Mouse (Mus musculus): ENCODE results near the gene Fbll1.
"Not testable (repeated sequence)": the region's sequence is repeated elsewhere in the genome, so short reads cannot be mapped to it uniquely, and the experiment has no call there.

Fbll1 gene

DNA sequence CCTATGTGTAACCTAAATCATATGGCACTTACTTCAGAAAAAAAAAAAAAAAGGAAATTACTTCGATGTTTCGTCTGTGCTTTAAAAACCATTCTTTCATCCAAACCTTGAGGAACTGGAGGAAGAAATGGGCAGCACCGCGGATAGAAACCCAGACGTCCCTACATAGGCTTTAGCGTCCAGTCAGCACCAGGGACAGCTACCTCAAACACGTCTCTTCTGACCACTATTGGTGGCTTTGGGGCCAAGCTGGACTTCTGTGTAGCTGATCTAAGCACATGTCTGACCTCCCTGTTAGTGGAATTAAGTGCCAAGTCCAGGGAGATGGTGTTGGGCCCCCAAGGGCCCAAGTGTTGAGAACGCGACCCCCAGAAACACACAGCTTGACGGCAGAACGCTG lies at the start of gene Fbll1:
Fbll1 (minus strand) TSS at position 11 of the 400 bp plus-strand sequence.
- peak; percentile 10 for DNase-seq (ENCODE audit: low spot score)

DNA sequence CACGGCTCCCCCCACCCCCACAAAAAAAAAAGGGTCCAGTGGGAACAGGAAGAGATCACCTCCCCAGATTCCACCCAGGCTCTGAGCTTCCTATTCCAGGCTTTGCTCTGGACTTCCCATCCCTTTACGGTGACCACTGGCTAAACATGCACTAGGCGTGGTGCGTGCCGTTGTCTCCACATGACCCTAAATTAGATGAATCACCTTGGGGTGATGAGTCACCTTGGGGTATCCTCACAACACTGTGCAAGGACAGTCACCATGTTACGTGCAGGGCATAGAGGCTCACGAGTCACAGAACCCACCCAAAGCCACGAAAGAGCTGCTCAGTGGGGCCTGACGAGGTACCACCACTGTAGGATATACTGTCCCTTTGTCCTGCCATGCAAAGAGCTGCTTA lies 45.6 kb upstream of the Fbll1 start:
- DNase-seq (ENCODE audit: low spot score) = no peak

DNA sequence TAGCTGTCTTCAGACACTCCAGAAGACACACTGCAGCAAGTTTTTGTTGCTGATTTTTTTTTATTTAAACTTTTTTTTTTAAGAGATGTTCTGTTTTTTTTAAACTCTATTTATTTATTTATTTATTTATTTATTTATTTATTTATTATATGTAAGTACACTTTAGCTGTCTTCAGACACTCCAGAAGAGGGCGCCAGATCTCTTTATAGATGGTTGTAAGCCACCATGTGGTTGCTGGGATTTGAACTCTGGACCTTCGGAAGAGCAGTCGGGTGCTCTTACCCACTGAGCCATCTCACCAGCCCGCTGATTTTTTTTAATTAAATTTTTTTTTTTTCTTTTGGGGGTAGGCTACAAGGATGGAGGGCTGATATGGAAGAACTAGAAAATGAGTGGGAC lies 43.9 kb upstream of the Fbll1 start:
- DNase-seq (ENCODE audit: low spot score) = not testable (repeated sequence)

DNA sequence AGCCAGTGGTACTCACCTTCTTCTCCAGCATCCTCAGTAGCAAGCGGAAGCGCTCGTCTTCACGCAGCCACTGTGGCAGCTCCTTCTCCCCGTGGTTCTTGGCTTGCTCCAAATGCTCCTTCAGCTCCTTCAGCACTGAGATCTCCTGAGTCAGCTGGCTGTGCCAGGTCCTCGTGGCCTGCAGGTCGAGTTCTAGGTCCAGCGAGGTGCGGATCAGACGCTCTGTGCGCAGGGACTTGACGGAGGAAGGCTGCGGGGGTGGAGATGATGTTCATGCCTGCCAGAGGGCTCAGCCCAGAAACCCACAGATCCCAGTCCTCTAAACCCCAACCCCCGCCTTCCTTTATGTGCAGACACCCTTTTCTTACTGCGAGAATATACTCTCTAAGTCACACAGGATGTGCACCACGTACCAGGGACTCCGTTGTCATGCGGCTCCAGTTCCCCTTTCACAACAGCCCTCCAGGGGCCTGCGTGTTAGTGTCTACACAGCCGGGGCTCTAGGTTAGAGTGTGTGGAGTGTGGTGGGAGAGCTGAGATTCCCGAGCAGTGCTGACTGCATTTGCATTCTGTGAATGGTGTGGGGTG lies 43.1 kb upstream of the Fbll1 start:
- no peak for DNase-seq (ENCODE audit: low spot score)

DNA sequence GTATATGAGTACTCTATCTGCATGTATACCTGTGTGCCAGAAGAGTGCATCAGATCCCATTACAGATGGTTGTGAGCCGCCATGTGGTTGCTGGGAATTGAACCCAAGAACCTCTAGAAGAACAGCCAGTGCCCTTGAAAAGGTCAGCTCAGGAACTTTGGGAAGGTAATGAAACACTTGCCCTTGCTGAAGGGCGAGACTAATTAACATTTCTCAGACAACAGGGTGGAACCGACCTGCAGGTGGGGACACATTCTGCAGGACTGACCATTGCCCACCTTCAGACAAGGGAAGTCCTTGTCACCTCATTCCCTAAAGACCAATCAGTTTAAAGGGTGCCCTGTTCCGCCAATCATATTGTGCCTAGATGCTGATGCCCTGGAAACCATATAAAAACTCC lies 42.1 kb upstream of the Fbll1 start:
- DNase-seq (ENCODE audit: low spot score) = not testable (repeated sequence)

DNA sequence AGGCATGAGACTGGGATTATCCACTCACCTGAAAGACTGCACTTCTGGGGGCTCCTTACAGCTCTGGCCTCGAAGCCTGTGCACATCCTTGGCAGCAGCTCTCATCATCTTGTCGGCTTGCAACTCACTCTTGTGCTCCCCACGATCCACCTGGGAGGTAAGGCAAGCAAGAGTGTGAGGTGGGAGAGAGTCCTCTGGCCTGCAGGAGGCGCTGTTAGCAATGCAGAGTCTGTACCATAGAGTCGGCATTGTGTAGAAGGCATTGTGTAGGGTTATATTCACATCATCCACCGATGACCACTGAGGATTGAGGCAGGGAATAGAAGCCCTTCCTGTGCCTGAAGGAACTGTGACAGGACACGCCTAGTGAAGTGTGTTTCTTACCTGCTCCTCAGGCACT lies 41.6 kb upstream of the Fbll1 start:
- DNase-seq (ENCODE audit: low spot score) = no peak

DNA sequence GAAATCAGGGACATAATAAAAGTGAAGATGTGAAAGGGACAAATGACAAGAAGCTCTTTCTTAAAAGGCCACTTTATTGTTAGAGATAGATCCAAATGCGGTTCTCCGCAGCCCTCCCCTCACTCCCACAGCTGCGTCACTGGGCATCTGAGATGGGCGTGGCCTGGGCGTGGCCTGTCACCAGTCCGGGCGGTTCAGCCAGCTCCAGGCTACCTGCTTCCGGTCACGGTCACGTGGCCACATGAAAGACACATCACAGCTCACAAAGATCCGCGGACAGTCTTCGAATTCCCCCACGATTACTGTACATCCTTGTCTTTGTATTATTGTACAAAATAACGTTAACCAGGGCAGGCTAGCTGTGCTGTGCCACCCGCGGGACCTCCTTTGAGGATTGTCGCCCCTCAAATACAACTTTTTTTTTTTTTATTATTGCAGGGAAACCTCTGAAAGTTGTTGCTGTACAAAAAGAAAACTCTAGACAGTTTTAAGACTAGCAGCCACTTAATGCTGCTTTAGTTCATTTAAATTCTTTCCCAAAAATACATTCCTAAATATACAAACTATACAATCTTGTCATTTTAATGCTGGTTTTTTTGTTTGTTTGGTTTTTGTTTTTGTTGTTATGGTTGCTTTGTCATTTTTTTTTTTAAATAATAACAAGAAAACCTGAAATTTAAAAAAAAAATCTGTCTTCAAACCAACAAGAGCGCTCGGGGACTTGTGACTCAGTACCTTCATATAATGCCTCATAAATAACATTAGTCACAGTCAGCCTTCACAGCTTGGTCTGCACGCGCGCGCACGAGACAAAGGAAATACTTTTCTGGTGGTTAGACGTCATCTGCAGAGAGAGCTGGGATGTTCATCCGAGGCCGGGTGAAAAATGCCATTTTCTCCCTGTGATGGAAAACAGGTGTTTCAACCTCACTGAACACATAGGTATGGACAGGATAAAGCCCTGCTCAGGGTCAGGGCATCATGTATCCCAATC lies 40.0 kb upstream of the Fbll1 start:
- peak; percentile 88 for DNase-seq (ENCODE audit: low spot score)

DNA sequence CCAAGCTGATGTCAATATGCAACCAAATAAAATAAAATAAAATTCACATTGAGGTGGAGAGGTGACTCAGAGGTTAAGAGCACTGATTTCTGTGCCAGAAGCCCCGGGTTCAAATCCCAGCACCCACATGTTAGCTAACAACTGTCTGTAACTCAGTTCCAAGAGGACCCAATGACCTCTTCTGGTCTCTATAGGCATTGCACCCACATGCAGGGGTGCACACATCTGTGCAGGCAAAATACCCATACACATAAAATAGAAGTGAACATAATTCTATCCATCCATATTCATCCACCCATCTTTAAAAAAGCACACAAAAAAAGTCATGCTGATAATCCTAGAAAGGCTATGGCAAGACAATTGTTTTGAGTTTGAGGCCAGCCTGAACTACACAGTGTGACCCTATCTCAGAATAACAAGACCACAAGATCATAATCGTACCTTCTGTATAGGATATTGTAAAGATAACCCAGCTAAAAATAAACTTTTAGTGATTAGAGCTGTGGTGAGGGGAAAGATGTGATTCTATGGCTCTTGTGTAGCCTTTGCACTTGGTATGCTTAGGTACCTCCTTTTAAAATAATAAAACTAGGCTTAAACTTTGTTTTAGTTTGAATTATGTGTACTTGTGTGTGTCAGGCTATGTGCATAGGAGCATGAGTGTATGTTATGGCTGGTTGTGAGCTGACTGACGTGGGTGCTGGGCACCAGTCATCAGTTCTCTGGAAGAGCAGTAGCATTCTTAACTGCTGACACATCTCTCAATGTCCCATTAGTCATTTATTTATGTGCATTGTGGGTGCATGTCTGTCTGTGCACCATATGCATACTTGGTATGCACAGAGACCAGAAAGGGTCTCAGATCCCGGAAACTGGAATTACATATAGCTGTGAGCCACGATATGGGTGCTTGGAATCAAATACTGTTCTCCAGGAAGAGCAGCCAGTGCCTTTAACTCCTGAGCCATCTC lies 38.8 kb upstream of the Fbll1 start:
- no peak for DNase-seq (ENCODE audit: low spot score)

DNA sequence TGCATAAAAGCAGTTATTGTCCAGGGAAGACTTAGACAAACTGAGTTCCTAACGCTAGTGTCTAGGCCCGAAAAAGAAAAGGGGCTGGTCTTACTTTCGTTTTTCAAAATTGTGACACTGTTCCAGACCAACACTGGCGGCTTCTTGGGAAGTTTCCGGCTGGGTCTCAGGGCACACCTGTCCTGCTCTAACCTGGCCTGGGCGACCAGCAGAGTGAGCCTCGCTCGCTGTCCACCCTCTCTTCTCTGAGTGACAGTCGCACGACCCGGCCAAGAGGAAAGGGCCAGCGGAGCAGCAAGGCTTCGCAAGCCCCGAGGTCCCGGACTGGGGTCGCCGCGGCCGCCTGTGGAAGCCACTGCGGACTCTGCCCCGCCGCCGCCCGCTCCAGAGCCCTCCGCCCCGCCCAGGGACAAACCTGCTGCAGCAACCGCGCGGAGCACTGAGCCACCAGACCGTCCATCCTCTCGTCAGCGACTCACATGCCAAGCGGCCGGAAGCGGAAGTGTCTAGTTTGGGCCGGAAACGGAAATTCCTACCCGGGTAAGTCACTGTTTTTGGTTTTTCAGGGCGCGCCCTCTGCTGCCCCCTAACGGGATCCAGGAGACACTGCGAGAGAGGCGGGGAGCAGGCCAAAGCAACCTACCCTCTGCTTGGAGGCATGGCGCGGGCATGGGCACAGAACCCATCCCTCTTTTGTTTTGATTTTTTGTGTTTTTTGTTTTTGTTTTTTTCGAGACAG lies 35.5 kb upstream of the Fbll1 start, which contains the start of gene Rars:
Rars (minus strand) TSS at position 485 of the 739 bp plus-strand sequence.
- DNase-seq (ENCODE audit: low spot score) = peak; percentile 82

DNA sequence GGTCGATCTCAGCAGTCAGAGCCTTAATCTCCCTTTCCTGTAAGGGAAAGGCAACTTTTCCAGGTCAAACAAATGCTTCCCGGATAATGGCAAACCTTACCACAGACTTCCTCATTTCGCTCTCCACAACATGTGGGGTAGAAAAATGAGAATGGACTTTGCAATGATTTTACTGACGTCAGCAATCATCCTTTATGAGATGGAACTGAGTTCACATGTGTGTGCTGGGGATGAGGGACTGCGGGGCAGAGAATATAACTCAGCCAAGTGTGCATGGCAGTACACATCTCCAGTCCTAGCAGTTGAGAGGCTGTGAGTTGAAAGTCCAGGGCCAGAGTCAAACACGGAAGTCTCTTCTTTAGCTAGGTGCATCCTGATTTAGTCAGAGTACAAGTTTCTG lies 34.6 kb upstream of the Fbll1 start:
- DNase-seq (ENCODE audit: low spot score) = no peak

DNA sequence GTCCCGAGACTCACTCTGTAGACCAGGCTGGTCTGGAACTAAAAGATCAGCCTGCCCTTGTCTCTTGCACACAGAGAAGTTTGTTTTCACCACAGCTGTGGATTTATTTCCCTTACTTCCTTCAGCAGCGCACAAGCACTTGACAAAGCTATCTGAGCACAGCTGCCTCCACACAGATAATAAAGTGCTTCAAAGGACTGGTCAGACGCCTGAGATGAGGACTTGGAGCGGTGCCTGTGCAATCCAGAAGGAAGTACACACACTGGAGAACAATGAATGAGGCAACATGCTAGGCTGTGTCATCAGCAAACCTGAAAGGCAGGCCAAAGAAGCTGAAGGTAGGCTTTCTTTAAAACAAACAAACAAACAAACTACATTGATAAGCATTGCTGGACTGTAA lies 33.5 kb upstream of the Fbll1 start:
- no peak for DNase-seq (ENCODE audit: low spot score)

DNA sequence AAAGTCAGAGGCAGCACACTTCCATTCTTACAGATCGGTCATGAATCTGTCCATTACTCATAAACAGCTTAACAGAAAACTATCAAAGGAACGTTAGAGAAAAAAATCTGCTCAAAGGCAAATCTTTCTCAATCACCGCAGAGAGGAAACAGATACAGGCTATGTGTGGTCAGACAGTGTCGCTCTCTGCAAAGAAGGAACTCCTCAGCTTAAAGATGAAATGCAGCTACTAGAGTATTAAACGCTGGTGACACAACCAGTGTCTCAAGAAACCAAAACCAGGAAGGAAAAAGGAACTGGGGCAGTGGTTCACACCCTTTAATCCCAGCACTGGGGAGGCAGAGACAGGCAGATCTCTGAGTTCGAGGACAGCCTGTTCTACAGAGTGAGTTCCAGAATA lies 29.0 kb upstream of the Fbll1 start:
- no peak for DNase-seq (ENCODE audit: low spot score)

DNA sequence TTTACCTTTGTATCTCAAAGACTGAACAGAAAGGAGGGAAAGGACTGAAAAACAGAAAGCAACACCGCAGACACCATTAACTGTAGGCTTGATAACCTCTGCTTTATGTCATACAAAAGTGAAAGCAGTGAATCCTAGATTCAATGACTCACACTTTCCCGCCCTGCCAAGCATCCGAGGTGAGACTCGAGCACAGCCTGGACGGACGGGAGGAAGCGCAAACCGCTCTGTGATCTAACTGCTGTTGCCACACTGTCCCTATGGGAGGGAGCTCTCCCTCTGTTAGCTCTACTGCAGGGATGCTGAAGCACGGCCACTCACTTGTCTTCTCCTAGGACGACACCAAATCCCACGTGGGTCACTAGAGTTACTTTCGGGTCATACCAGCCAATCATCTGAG lies 17.6 kb upstream of the Fbll1 start:
- DNase-seq (ENCODE audit: low spot score) = no peak

DNA sequence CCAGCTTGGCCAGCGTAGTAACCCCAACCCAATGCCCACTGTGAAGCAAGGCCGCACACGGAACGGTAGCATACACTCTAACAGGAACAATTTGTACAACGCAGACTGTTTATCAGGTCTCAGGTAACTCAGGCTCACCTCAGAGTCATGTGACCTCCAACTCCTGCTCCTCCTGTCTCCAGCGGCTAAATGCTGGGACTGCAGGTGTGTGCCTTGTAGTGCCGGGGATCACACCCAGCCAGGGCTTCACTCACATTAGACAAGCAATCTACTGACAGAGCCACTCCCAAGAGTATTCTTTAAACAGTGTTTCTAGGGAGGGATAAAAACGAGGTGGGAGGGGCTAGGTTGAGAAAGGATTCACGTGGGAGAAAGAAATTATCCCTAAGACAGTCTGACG lies 12.8 kb upstream of the Fbll1 start:
- no peak for DNase-seq (ENCODE audit: low spot score)

DNA sequence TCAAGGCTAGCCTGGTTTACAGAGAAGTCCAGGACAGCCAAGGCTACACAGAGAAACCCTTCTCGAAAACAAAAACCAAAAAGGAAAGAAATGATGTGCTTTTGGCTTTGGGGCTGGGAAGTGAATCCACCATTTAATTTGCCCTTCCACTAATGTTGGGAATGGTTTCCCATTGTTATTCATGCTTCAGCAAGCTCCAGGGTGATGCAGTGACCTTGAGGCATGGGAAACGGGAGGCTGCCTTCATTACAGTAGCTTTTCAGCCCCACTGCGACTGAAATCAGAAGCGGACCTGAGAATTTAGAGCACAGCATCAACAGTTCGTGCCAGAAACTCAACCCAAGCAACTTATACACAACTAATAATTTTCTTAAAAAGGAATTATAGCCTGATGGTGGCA lies 2.6 kb upstream of the Fbll1 start:
- no peak for DNase-seq (ENCODE audit: low spot score)

DNA sequence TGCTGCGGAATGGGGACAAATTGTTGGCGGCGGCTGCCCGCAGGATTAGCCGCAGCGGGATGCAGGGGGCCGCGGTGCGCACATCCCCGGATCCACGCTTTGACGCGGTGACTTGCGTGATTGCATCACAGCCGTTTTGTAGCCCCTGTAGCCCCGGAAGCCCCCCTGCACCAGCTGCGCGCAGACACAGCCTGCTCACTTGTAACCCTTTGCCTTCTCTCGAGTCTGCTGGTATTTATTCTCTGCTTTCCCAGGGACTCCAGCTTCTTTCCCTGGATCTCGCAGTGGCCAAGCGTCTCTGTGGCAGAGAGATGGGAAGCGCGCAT lies 226 bp downstream of the Fbll1 start:
- no peak for DNase-seq (ENCODE audit: low spot score)

DNA sequence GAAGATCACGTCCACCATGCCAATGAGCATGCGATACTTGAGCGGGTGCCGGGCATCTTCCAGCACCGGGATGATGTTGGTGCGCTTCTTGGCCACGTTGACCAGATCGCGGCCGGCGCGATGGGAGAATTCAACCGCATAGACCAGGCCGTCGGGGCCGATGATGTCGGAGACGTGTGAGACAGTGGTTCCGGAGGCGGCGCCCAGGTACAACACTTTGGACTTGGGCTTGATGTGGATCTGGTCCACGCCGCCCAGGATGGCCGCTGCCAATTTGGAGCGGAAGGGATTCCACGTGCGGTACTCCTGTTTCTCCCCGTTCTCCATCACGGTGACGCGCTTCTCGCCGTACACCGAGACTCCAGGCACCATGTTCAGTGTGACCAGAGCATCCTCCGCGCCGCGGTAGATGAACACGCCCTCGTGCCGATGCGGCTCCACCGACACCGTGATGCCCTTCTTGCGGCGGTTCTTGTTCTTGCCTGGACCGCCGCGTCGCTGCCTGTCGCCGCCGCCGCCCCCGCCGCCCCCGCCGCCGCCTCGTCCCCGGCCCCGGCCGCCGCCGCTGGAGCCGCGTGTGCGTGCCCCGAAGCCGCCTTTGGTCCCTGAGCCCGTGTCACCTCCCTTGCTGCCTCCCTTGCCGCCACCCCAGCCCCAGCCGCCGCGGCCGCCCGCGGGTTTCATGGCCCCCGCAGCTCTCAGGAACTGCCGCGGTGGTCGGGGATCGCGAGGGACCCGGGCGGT lies 761 bp downstream of the Fbll1 start:
- DNase-seq (ENCODE audit: low spot score) = no peak

DNA sequence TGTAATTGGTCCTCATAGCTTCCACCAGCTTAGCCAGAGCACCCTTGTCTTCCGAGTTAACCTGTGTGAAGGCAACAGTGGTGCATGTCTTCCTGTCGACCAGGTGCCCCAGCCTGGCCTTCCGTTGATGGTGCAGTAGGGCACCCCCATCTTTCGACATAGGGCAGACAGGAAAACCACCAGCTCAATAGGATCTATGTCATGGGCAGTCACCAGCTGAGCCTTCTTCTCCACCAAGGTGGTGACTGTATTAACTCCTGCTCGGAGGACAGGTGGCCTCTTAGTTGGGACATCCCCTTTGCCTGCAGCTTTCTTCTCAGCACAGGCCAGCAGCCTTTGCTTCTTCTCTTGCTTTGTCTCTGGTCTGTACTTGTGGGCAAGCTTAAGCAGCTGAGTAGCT lies 5.9 kb downstream of the Fbll1 start:
- DNase-seq (ENCODE audit: low spot score) = not testable (repeated sequence)

DNA sequence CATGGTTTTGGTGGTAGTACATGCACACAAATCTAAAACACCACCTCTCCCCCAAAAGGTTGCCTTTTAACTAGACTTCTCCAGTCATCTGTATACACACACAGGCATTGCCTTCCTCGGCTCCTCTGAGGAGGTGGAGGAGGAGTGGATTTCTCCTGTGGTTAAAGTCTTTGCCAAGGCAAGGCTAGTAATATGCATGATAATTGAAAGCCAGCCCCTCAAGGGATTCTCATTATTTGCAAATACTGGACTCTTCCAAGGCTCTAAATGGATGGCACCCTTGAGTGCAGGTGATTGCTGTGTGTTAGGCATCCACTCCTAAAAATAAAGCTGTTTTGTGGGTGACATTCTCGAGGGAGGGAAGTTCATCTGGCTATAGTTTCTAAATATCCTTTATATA lies 10.2 kb downstream of the Fbll1 start:
- no peak for DNase-seq (ENCODE audit: low spot score)

DNA sequence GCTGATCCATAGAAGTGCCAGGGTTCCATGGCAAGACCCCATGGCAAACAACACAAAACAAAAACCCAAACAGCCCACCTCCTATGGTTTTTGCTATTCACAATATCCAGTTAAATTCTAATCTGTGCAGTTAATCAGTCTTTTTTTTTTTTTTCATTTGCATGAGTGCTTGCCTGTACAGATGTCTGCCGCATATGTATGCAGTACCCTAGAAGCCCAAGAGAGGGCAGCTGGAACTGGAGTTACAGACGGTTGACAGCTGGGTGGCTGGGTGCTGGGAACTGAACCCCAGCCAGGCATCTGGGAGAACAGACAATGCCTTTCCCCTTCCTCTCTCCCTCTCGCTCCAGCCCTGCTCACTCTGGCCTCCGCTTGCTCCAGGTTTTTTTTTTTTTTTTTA lies 14.1 kb downstream of the Fbll1 start:
- DNase-seq (ENCODE audit: low spot score) = no peak

DNA sequence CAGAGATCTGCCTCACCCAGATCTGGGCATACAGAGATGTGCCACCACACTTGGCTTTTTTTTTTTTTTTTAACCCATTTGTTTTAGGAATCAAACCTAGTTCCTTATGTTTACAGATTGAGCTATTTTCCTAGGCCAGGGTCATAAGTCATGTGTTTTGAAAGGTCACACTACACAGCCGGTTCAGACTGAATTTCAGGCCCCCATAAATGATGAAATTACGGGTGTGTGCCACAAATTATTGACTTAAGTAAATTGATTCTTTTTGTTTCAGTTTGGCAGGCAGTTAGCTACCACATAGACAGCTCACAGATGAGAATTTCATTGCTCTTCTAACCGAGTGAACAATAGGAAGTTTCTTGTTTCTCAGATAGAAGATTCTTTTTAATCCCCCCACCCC lies 14.7 kb downstream of the Fbll1 start:
- DNase-seq (ENCODE audit: low spot score) = no peak
